Mouse (Mus musculus): ENCODE results near the gene Wfikkn2.

GRCm38 (mm10) chr11:94245955-94246788, at the start of gene Wfikkn2:
- TF ChIP-seq ZNF384 (IDR thresholded peaks at IDR 0.05; ENCODE audit: low read depth, low read length) (no peak), HCFC1 (IDR thresholded peaks at IDR 0.05; ENCODE audit: borderline replicate concordance, insufficient read depth, low read length) (no peak), MAFK (IDR thresholded peaks at IDR 0.05; ENCODE audit: insufficient read depth, low read depth, low read length) (no peak), ZC3H11A (IDR thresholded peaks at IDR 0.05; ENCODE audit: borderline replicate concordance, low read depth, low read length) (no peak)
